Mouse (Mus musculus): ENCODE results near the gene Cst12. TPM values are rescaled to one million over a fixed set of nuclear protein-coding genes. Genes with fewer than 3 reads are reported as not detected.

Gene Cst12
- polyA plus RNA-seq, 1 experiment from 2014 or later = not detected

DNA sequence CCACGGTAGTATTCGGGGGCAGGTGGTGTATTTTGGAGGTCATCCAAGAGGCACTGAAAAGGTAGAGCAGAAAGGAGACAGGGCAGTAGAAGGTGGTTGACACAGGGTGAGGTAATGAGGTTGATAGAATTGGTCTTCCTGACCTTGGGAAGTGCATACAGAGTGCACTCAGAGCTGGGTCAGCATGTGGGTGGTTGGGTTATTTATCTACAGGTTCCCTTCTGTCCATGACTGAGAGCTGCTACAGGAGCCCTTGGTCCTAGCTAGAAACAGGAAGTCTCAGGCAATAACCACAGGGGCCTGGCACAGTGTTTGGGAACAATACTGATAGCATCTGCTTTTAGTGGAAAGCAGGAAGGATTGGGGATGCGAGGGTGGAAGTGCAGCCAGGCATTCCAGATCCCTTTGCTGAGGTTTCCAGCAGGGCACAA is 12.3 kb downstream of the Cst12 start:
- no peaks in the 10 kb centered on the region for H3K9me3 ChIP-seq
- H3K36me3 ChIP-seq = no peaks in the 10 kb centered on the region
- no peak overlapping the region for H3K4me3 ChIP-seq (replicated peaks)
- no peaks in the 10 kb centered on the region for H3K4me1 ChIP-seq (replicated peaks)
- H3K4me2 ChIP-seq = no peak overlapping the region
- no peak overlapping the region for H3K9ac ChIP-seq (replicated peaks)
- 60% methylated on average over 3 of the region's 3 CpGs for WGBS
- H3K27ac ChIP-seq = no peak overlapping the region
- ATAC-seq (ENCODE audit: insufficient number of reproducible peaks, insufficient read depth, low FRiP score, low TSS enrichment, low read depth) = no peak
- H3K27me3 ChIP-seq = no peaks in the 10 kb centered on the region

DNA sequence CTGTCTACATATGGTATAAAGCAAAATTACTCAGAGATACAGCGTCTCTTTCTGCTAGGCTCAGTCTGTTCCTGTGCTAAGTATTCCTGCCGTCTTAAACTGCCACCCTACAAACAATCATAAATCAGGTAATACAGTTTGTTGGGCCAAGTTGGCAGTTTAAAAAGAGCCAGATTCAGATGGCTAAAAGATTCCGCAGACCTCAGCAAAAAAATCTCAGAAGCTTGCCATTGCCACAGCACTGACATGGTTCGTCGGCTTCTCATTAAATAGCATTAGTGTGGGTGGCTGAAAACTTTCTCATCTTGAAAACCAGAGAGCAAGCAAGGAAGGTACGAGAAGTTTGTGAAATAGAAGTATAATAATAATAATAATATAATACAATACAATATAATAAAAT is 17.5 kb downstream of the Cst12 start:
- no peak overlapping the region for H3K4me2 ChIP-seq
- no peaks in the 10 kb centered on the region for H3K9me3 ChIP-seq
- H3K36me3 ChIP-seq = no peaks in the 10 kb centered on the region
- H3K27me3 ChIP-seq = no peaks in the 10 kb centered on the region
- H3K27ac ChIP-seq = no peak overlapping the region
- no peaks in the 10 kb centered on the region for H3K4me1 ChIP-seq (replicated peaks)
- H3K9ac ChIP-seq (replicated peaks) = no peak overlapping the region
- ATAC-seq (ENCODE audit: insufficient number of reproducible peaks, insufficient read depth, low FRiP score, low TSS enrichment, low read depth) = no peak
- no peak overlapping the region for H3K4me3 ChIP-seq (replicated peaks)
- WGBS = 65% methylated on average over 6 of the region's 6 CpGs

DNA sequence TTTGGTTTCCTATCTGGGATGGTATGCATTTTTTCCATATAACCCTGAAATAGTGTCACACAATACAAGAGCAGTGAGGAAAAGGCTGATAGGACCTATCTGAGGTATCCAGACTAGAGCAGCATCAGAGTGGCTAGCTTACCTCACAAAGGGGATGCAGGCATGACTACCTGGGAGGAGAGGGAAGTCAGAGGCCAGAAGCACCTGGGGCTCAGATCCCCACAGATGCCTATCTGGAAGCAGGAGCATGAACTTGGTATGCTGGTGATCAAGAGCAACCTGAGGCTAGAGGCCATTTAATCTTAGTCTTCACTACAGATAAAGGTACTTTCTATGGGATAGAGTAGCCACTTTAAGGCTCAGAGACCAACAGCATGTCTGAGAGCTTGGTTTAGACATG is 30.7 kb downstream of the Cst12 start, which contains the start of gene Cst13:
TSS of gene Cst13 (plus strand) at position 173 of the 400 bp plus-strand sequence.
- H3K4me1 ChIP-seq (replicated peaks) = no peaks in the 10 kb centered on the region
- ATAC-seq (ENCODE audit: insufficient number of reproducible peaks, insufficient read depth, low FRiP score, low TSS enrichment, low read depth) = no peak
- no peak within 1 kb of the TSS for H3K27ac ChIP-seq
- H3K4me2 ChIP-seq = no peak within 1 kb of the TSS
- H3K9me3 ChIP-seq = no peaks in the 10 kb centered on the region
- no peaks in the 10 kb centered on the region for H3K36me3 ChIP-seq
- H3K27me3 ChIP-seq = no peaks in the 10 kb centered on the region
- H3K9ac ChIP-seq (replicated peaks) = no peak within 1 kb of the TSS
- H3K4me3 ChIP-seq (replicated peaks) = no peak within 1 kb of the TSS

DNA sequence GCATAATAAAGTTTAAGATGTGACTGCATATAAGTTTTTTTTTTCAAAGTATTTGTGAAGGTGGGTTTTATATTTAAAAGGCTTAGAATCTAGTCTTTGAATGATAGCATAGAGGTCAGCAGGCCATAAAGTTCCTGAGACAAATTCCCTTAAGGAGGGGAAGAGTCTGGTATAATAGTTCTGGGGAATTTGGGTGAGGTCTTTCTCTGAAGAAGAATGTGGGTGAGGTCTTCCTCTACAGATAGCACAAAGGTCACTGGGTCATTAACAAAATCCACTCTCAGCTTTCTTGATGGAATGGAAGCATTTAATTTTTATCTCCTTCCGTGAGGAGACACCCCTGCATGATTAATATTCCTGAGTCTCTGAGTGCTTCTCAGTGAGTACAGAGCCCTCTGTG is 36.8 kb downstream of the Cst12 start:
- H3K27ac ChIP-seq = no peak overlapping the region
- H3K4me2 ChIP-seq = no peak overlapping the region
- H3K4me3 ChIP-seq (replicated peaks) = no peak overlapping the region
- H3K4me1 ChIP-seq (replicated peaks) = no peaks in the 10 kb centered on the region
- no peak overlapping the region for H3K9ac ChIP-seq (replicated peaks)
- no peak for ATAC-seq (ENCODE audit: insufficient number of reproducible peaks, insufficient read depth, low FRiP score, low TSS enrichment, low read depth)
- 59% methylated on average over 1 of the region's 1 CpGs for WGBS
- H3K27me3 ChIP-seq = no peaks in the 10 kb centered on the region
- no peaks in the 10 kb centered on the region for H3K36me3 ChIP-seq
- H3K9me3 ChIP-seq = no peaks in the 10 kb centered on the region

DNA sequence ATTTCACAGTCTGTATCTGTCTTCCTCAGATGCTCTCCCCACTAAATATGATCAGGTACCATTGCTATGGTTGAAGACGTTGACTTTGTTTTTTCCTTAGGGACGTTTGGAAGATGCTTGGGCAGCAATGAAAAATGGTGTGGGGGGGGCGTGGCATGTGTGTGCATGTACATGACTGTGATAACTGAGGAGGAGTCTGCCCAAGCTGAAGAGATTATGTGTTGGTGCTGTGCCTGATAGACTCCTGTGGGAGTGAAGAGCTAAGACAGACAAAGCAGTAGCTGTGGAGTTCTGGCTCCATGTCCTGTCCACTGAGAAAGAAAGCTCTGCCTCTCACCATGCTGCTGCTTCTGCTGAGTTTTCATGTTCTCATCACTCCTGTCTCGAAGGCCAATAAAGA is 45.8 kb downstream of the Cst12 start, which contains the start of gene Cst9:
TSS of gene Cst9 (plus strand) at position 236 of the 400 bp plus-strand sequence.
- Histone ChIP-seq H3K36me3 (no peaks in the 10 kb centered on the region), H3K9me3 (no peaks in the 10 kb centered on the region), H3K4me3 (replicated peaks) (no peak within 1 kb of the TSS), H3K27ac (no peak within 1 kb of the TSS), H3K4me2 (no peak within 1 kb of the TSS), H3K9ac (replicated peaks) (no peak within 1 kb of the TSS), H3K27me3 (no peaks in the 10 kb centered on the region), H3K4me1 (replicated peaks) (no peaks in the 10 kb centered on the region)
- 70% methylated on average over 4 of the region's 4 CpGs for WGBS
- no peak for ATAC-seq (ENCODE audit: insufficient number of reproducible peaks, insufficient read depth, low FRiP score, low TSS enrichment, low read depth)

DNA sequence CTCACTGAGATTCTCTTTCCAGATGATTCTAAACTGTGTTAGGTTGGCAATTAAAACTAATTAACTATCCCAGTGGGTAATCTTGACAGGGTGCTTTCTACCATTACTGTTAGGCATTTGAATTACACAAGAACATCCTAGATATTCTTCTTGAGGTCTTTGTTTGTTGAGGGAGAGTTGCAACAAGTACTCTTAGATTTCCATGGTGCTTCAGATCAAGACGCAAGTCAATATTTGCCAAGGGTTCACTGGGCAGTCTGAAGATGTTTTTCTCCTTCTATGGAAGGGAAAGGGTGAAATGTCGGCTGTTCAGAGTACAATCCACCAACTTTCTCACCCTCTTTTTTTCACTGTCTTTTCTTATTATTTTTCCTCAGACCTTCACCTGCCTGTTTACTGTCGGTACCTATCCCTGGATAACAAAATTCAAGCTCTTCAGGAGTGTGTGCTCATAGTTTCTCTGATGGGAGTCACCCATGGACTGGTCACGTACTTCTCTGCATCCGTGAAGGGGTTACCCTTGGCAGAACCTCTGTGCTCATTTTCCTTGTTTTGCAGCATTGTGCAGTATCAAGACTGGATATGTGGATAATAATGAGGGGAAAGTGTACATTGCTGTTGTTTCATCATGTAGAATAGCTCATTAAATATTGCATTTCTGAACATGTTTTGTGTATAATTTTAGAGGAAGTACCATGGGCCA is 49.1 kb downstream of the Cst12 start:
- Histone ChIP-seq H3K4me3 (replicated peaks) (no peak overlapping the region), H3K9me3 (no peaks in the 10 kb centered on the region), H3K27me3 (no peaks in the 10 kb centered on the region), H3K36me3 (no peaks in the 10 kb centered on the region), H3K4me1 (replicated peaks) (no peaks in the 10 kb centered on the region), H3K27ac (no peak overlapping the region), H3K4me2 (no peak overlapping the region), H3K9ac (replicated peaks) (no peak overlapping the region)
- no peak for ATAC-seq (ENCODE audit: insufficient number of reproducible peaks, insufficient read depth, low FRiP score, low TSS enrichment, low read depth)
- WGBS = 88% methylated on average over 5 of the region's 5 CpGs

DNA sequence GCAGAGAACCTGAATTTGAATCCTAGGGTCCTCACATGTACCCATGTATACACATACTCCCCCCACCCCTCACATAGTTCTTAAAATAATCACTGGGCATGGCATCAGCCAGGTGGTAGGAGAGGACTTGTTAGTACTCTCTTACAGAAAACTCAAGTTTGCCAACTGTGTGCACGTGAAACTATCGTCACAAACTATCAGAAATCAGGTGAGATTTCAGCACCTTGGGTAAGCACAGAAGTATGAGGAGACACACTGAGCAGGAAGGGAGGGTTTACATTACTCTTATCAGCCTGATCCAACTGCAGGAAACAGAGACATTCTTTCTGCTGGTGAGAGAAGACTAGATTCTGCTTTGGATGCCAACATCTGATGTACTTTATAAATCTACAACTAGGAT is 50.1 kb downstream of the Cst12 start:
- no peaks in the 10 kb centered on the region for H3K4me1 ChIP-seq (replicated peaks)
- H3K36me3 ChIP-seq = no peaks in the 10 kb centered on the region
- WGBS = 85% methylated on average over 2 of the region's 2 CpGs
- no peak overlapping the region for H3K4me2 ChIP-seq
- no peak overlapping the region for H3K27ac ChIP-seq
- no peak overlapping the region for H3K4me3 ChIP-seq (replicated peaks)
- no peaks in the 10 kb centered on the region for H3K9me3 ChIP-seq
- no peak for ATAC-seq (ENCODE audit: insufficient number of reproducible peaks, insufficient read depth, low FRiP score, low TSS enrichment, low read depth)
- H3K27me3 ChIP-seq = no peaks in the 10 kb centered on the region
- H3K9ac ChIP-seq (replicated peaks) = no peak overlapping the region

Other genes with a start within 250 kb of the Cst12 start
- 111 and 117 TPM in 2 replicates for gene Nxt1, start 116.8 kb upstream of the Cst12 start, polyA plus RNA-seq (2016; fragmentation: Nextera tagmentation; extraction: Ambion mirVana)
- gene Gzf1, start 108.3 kb upstream of the Cst12 start, polyA plus RNA-seq (2016; fragmentation: Nextera tagmentation; extraction: Ambion mirVana) = 25.5 and 26.8 TPM in 2 replicates
- 4.7 TPM in 2 replicates for gene Napb, start 56.9 kb upstream of the Cst12 start, polyA plus RNA-seq (2016; fragmentation: Nextera tagmentation; extraction: Ambion mirVana)
- gene Cstl1, start 39.0 kb upstream of the Cst12 start, polyA plus RNA-seq (2016; fragmentation: Nextera tagmentation; extraction: Ambion mirVana) = not detected in 2 replicates
- not detected in 2 replicates for gene Cst11, start 17.9 kb upstream of the Cst12 start, polyA plus RNA-seq (2016; fragmentation: Nextera tagmentation; extraction: Ambion mirVana)
- gene 8030411F24Rik, start 7.4 kb upstream of the Cst12 start, polyA plus RNA-seq (2016; fragmentation: Nextera tagmentation; extraction: Ambion mirVana) = not detected in 2 replicates
- gene Cst8, start 9.4 kb downstream of the Cst12 start, polyA plus RNA-seq (2016; fragmentation: Nextera tagmentation; extraction: Ambion mirVana) = not detected in 2 replicates
- gene Cst13, start 30.7 kb downstream of the Cst12 start, polyA plus RNA-seq (2016; fragmentation: Nextera tagmentation; extraction: Ambion mirVana) = not detected in 2 replicates
- gene Cst9, start 45.8 kb downstream of the Cst12 start, polyA plus RNA-seq (2016; fragmentation: Nextera tagmentation; extraction: Ambion mirVana) = not detected in 2 replicates
- gene 9230104L09Rik, start 75.7 kb downstream of the Cst12 start, polyA plus RNA-seq (2016; fragmentation: Nextera tagmentation; extraction: Ambion mirVana) = not detected in 2 replicates
- gene Cst3, start 86.3 kb downstream of the Cst12 start, polyA plus RNA-seq (2016; fragmentation: Nextera tagmentation; extraction: Ambion mirVana) = 287 and 288 TPM in 2 replicates
- not detected in 2 replicates for gene Gm1330, start 213.9 kb downstream of the Cst12 start, polyA plus RNA-seq (2016; fragmentation: Nextera tagmentation; extraction: Ambion mirVana)
- not detected in 2 replicates for gene Gm10750, start 227.9 kb downstream of the Cst12 start, polyA plus RNA-seq (2016; fragmentation: Nextera tagmentation; extraction: Ambion mirVana)